Mouse (Mus musculus) lung, adult 18-20 months (tissue): ENCODE data around the gene Prr29.
"Not testable (repeated sequence)": the region's sequence is repeated elsewhere in the genome, so short reads cannot be mapped to it uniquely, and the experiment has no call there.

Experiments
- DNase-seq, 2 experiments: peaks; one replicate each; pipeline ENCODE4 v3.0.0; 2022; ENCODE audit warnings: mixed read lengths in 2 of 2

The Prr29 gene

GRCm38 (mm10) chr11:106355382-106356128, 9.7 kb upstream of the Prr29 start:
- DNase-seq = peak in 1 of 2 experiments; percentile 29

GRCm38 (mm10) chr11:106359350-106359749, 5.9 kb upstream of the Prr29 start:
- DNase-seq = no peak

- no peak for DNase-seq
Observed at GRCm38 (mm10) chr11:106364712-106365111, 560 bp upstream of the Prr29 start.

GRCm38 (mm10) chr11:106366316-106366715, 1.0 kb downstream of the Prr29 start:
- peak; percentile 72 to 81 for DNase-seq

- DNase-seq = no peak
Observed at GRCm38 (mm10) chr11:106373998-106374397, 8.7 kb downstream of the Prr29 start.

- peak; percentile 62 to 78 for DNase-seq
Observed at GRCm38 (mm10) chr11:106374559-106374958, 9.3 kb downstream of the Prr29 start.

- no peak for DNase-seq
Observed at GRCm38 (mm10) chr11:106374979-106375378, 9.7 kb downstream of the Prr29 start.

GRCm38 (mm10) chr11:106381011-106381410, 15.7 kb downstream of the Prr29 start:
- DNase-seq = no peak

- peak; percentile 49 to 73 for DNase-seq
Observed at GRCm38 (mm10) chr11:106381883-106382282, 16.6 kb downstream of the Prr29 start.

GRCm38 (mm10) chr11:106382424-106382823, 17.2 kb downstream of the Prr29 start:
- DNase-seq = peak; percentile 62 to 77

- DNase-seq = no peak
Observed at GRCm38 (mm10) chr11:106383051-106383790, 17.9 kb downstream of the Prr29 start.

GRCm38 (mm10) chr11:106386409-106386808, 21.1 kb downstream of the Prr29 start:
- DNase-seq = no peak

- DNase-seq = no peak
Observed at GRCm38 (mm10) chr11:106387020-106387419, 21.7 kb downstream of the Prr29 start.

- DNase-seq = peak; percentile 34 to 45
Observed at GRCm38 (mm10) chr11:106387791-106388216, 22.5 kb downstream of the Prr29 start, which contains the start of gene Icam2. Gene Icam2 (minus strand): TSS chr11:106388075.

GRCm38 (mm10) chr11:106389611-106390010, 24.3 kb downstream of the Prr29 start:
- peak in 1 of 2 experiments; percentile 61 for DNase-seq

GRCm38 (mm10) chr11:106390757-106391156, 25.5 kb downstream of the Prr29 start:
- peak; percentile 52 to 69 for DNase-seq

- DNase-seq = peak; percentile 69 to 77
Observed at GRCm38 (mm10) chr11:106391546-106392188, 26.4 kb downstream of the Prr29 start.

- no peak for DNase-seq
Observed at GRCm38 (mm10) chr11:106392597-106393330, 27.5 kb downstream of the Prr29 start.

- no peak for DNase-seq
Observed at GRCm38 (mm10) chr11:106393331-106393616, 28.0 kb downstream of the Prr29 start.

GRCm38 (mm10) chr11:106394055-106394454, 28.8 kb downstream of the Prr29 start:
- not testable (repeated sequence) for DNase-seq

- no peak for DNase-seq
Observed at GRCm38 (mm10) chr11:106397656-106398055, 32.4 kb downstream of the Prr29 start.

GRCm38 (mm10) chr11:106398481-106398880, 33.2 kb downstream of the Prr29 start:
- DNase-seq = no peak

- DNase-seq = no peak
Observed at GRCm38 (mm10) chr11:106410011-106410410, 44.7 kb downstream of the Prr29 start.
